Mouse (Mus musculus): ENCODE results near the gene Gbp7.
"Not testable (repeated sequence)": the region's sequence is repeated elsewhere in the genome, so short reads cannot be mapped to it uniquely, and the experiment has no call there.

The Gbp7 gene

GRCm38 (mm10) chr3:142561045-142561646, 31.0 kb downstream of the Gbp7 start:
- DNase-seq: no peak

- DNase-seq: no peak
These were observed 31.5 kb downstream of the Gbp7 start for GRCm38 (mm10) chr3:142561666-142562065.

GRCm38 (mm10) chr3:142567490-142567889, 37.3 kb downstream of the Gbp7 start:
- not testable (repeated sequence) for DNase-seq

GRCm38 (mm10) chr3:142570738-142571137, 40.6 kb downstream of the Gbp7 start:
- no peak for DNase-seq

- DNase-seq: no peak
These were observed 47.0 kb downstream of the Gbp7 start for GRCm38 (mm10) chr3:142577108-142577507.

- DNase-seq: no peak
These were observed 48.2 kb downstream of the Gbp7 start for GRCm38 (mm10) chr3:142578342-142578741.

GRCm38 (mm10) chr3:142583067-142583466, 52.9 kb downstream of the Gbp7 start:
- DNase-seq: no peak

GRCm38 (mm10) chr3:142587386-142587785, 57.2 kb downstream of the Gbp7 start:
- no peak for DNase-seq

GRCm38 (mm10) chr3:142588888-142589287, 58.7 kb downstream of the Gbp7 start:
- DNase-seq: no peak

GRCm38 (mm10) chr3:142590431-142591067, 60.4 kb downstream of the Gbp7 start:
- no peak for DNase-seq

- DNase-seq: no peak
These were observed 64.4 kb downstream of the Gbp7 start, which contains the start of gene Gbp2b for GRCm38 (mm10) chr3:142594547-142594946. TSS of gene Gbp2b (plus strand) at chr3:142594847.

- DNase-seq: no peak
These were observed 67.8 kb downstream of the Gbp7 start for GRCm38 (mm10) chr3:142597923-142598322.

All from lung, postnatal 4 days (tissue).